Mouse (Mus musculus) kidney, postnatal 10 days (tissue): ENCODE measurements at regions not wholly inside any gene's neighbourhood (a gene's known extent, or its start where the extent isn't known, plus 50 kb on each side); places are given as distances from the start of the nearest gene placed in this dataset.

ENCODE experiments used
- DNase-seq: peaks from one replicate; pipeline ENCODE4 v3.0.0; 2021; ENCODE audit warnings: mixed read lengths

DNA sequence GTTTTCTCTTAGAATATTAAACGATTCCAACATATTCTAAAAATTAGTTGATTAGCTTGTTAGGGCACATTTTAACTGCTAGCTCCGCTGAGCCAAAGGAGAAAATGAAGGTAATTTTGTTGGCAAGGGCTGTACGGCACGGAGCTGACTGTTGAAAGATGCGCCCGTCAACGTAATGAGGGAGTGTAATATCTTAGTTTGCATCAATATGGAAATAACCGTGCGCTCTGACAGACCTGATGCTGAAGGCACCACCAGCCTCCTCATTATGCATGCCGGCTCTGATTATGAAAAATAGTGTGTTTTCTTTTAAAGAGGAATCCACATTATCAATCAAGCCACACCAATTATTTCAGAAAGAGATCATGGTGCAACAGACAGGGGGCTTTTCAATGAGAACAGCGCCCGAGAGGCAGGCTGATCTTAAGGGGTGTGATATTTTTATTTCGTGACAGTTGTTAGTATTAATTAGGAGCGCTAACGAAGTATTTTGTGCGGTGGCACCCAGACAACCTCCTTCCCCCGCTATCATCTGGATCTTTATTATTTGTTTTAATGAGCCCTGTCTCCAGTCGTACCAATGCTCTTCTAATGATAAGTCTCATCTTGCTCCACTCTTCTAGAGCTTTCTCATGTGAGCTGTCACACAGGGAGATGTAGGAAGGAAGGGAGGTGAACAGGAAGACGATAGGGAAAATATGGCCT is 99.9 kb upstream of the Ctbp2 start:
- no peak for DNase-seq

DNA sequence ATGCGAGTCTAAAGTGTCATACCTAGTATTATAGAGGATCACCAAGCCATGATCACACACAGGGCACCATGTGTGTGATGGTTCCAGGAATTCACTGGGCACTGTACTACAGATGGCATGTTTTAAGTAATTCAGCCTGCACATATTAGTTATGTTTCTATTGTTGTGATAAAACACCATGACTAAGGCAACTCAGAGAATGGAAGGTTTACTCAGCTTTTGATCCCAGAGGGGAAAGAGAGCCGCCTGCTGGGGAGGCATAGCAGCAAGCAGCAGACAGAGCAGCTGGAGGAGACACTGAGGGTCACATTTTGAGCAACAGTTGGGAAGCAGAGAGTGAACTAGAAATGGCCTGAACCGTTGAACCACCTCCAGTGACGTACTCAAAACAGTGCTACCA is 88.2 kb upstream of the Ctbp2 start:
- peak; percentile 27 for DNase-seq

DNA sequence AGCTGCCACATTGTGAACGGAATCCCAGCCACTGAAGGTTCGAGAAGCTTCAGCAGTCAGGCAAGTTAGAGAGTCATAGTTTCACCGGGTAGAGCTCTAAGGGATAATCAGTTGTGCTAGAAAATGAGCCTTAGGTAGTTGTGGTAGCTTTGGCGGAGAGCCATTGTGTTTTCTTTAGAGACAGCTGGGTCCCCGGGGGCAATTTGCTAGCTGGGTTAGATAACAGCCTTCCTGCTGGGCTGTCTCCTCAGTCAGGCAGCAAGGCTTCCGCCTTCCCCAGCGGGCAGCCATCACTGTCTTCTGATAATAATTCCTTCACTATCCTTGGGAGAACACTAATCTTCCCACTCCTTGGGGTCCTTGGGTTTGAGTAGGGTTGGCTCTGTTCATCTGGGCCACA is 81.5 kb upstream of the Ctbp2 start:
- peak; percentile 21 for DNase-seq

DNA sequence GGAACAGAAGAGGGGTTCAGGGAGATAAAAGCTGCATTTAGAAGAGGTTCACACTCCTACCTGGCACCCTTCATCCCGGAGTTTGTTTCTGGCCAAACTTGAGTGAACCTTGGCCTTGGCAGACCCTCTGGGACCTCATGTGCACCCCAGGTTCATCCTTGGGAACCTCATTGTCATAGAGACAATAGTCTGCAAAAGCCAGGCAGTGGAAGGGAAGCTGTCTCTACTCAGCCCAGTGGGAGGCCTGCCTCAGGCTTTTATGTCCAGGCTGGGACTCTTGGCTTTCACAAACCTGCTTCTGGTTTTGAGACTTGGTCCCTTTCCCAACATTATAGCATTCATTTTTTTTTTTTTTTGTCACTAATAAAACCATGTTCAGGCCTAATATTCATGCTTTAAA is 80.3 kb upstream of the Ctbp2 start:
- no peak for DNase-seq

DNA sequence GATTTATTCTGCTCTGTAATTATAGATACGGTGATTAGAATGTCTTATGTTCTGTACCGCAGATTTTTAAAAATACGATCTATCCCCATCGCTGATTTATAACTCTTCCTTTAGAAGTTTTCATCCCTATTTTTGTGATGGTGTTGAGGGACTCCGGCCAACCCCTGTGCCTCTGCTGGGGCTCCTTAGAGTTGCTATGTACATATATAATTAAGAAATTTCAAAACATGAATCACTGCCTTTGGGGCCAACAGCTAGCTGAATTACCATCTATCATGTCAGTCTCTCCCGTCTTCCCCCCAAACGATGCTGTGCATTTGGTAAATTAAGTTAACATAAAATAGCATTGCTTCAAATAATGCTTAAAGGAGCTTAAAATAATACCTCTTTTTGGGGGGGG is 79.8 kb upstream of the Ctbp2 start:
- DNase-seq: no peak

DNA sequence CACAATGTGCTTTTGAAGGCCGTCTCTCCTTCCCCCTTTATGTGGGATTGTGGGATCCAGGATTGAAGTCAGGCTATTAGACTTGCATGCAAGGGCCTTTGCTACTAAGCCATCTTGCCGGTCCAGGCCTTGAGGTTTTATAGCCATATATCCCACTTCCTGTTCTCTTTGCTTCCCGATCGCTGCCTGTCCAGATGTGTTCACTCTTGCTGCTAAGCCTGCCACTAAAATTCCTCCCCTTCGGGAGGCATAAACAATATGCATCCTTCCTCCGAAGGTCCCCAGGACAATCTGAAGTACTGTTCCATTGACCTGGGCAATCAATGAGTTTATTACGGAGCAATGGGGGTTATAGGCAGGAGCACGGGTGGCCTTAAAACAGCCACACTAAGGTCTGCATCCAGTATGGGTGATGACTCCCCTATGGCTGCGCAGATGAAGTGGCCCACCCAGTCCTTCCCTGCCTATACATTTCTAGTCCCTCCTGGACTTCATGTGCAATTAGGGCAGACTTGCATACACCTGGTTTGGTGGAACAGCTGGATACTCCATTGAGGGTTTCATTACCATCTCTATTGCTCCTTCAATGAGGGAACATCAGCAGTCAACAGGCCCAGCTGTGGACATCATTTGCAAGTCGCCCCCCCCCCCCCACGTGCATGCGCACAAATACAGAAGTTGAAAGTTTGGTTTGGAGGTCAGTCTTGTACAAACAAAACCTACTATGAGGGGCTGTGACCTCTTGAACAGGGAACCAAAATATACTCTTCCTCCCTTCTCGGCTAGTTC is 78.1 kb upstream of the Ctbp2 start:
- DNase-seq: peak; percentile 37

DNA sequence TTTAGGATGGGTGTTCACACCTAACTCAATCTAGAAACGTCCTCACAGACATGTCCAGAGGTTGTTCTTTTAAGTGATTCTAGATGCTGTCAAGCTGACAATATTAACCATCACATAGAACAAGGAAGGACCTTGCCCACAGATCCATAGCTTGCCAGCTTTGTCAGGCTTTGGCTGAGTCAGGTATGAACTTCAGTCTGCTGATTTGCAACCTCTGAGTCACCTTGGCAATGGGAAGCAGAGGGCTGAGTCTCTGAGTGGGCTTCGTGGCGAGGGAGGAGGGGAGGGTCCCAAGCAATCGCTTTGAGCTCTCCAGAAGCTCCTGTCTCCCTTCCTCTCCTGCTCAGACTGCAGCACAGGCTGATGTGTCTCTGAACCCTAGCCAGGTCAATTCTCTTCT is 74.9 kb upstream of the Ctbp2 start:
- no peak for DNase-seq

DNA sequence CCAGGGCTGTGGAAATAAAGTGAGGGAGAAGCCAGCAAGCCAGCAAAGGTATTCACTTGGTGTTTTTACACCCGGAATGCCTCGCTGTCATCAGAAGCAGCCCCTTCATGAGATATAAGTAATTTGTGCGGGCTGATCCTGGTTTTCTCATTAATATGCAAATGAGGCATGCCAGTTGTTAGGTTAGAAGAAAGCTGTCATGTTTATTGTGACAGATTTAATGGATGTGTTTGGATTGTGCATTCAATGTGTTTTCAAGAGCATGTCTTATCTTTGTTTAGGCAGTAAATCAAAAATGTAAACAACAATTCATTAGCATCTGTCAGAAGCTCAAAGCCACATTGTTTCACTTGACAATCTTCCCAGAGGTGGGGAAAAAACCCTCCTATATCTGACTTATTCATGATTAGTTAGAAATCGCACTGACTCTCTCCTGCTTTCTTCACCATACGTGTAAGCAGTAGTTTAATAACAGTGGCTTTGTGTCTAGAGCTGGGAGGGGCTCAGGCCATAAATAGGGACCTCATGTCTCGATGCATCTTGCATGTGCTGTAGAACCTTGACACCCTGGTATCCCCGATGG is 65.8 kb upstream of the Ctbp2 start:
- DNase-seq: no peak

DNA sequence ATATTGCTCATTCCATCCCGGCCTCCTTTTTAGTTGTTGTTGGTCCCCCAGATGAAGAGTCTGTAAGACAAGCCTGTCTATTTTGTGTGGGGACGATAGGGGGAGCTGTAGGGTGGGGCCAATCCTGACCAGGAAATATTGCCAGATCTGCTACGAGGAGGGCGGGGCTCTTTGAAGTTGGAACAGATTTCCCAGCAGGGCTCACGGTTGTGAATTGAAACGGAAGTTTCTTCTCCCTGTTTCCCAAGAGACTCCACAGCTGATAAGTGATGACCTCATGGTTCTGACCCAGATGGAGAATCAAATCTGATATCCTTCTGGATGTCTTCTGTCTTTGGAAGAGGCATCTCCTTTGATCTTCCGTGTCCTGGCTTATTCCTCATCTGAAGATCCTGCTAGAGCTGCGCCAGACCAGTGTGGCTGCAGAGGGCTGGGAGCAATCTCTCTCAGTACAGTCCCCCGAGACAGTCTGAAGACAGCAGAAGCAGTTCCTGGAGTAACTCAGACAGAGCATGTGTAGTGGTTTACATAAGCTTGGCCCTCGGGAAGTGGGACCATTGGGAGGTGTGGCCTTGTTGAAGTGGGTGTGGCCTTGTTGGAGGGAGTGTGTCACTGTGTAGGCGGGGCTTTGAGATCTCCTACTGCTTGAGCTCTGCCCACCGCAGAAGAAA is 61.9 kb upstream of the Ctbp2 start:
- peak; percentile 85 for DNase-seq

DNA sequence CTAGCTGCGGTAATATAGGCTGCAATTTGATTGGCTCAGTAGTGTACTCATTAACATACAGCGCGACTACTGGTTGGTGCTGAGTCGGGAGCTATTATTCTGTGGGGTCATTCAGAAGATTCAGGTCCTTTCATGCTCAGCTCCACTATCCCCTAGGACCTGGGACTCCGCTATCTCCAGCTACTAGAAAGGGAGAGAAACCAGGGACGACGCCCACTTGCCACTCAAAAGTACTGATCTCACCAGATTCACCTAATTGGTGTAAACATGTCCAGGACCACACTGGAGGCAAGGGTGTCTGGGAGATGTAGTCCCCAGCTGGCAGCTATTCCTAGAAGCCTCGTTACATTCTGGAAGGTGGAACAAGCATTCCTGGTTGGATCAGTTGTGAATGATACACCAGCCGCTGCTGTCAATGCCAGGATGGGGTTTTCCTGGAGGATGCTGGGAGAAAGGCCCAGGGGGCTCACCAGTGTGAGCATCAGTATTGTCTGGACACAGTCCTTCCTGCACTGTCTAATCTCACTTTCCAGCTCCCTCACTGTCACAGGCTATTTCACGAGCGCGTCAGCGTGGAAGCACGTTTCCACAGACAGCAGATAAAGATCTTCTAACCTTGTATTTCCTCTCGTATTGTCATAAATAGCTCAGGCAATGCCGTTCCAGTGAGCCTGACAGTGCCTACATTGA is 60.9 kb upstream of the Ctbp2 start:
- DNase-seq: no peak

DNA sequence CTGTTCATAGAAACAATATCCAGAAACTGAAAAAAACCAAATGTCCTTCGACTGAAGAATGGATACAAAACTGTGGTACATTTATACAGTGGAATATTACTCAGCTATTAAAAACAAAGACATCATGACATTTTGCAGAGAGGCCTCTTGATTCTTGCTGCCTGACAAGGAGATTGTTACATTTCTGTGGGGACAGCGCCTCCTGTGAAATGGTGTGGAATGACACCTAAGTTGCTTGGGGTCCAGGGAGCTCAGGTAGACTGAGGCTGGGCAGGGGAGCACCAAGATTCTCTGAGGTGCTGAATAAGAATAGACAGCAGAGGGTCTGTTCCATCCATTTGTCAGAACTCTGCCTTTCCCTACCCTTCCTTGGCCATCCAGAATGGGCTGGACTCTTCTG is 57.2 kb upstream of the Ctbp2 start:
- no peak for DNase-seq

DNA sequence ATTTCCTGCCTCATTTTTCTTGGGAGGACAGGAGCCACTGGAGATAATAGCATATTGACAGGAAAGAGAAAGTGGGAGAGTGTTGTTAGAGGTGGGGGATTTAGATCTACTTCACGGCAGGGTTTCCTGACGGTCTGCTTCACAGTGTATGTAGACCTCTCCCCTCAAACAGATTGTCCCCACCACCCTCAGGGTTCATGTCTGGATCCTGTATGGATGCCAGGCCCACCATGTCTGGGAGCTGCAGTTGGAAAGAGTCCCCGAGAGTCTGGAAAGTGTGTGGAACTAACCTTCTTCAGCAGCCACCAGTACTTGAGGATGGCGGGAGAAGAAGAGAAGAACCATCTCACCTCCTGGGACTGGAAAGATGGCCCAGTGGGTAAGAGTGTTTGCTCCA is 53.0 kb upstream of the Ctbp2 start:
- DNase-seq: no peak

DNA sequence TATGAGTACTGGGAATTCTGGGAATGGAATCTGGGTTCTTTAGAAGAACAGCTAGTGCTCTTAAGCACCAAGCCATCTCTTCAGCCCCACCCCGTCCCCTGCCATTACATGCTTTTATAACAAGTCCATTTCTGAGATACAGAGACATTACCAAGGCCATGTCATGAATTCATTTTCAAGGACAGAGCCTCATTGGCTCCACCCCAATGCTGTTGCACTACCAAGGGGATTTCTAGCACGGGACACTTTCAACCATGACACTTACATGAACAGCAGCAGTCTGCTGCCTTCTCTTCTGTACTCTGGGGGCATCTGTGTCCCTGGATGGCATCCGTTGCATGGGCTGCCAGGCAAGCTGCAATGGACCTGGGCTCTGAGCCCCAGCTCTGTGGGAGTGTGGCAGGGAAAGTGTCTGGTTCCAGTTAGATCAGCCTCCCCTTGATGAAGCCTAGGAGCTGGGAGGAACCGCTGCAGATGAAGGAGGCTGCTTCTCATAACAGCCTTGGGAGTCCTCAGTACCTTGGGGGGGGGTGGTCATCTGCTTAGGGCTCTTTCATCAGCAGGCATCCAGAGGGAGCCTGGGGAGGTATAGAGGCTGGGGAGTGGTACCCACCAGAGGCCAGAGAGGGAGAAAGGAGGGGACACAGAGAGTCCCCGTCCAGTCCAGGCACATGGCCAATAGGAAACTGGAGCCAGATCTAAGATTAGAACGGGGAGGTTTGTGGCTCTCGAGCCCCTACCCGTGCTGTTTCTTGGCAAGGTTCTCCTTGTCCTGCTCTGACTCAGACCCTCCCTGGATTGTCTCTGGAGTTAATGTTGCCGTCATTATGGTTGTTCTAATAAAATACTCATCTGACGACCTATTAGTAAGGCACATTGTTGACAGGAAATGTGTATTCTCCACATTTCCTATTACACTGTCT is 52.4 kb upstream of the Ctbp2 start:
- peak; percentile 71 for DNase-seq
